Mouse (Mus musculus): ENCODE data around the gene Olfr809. TPM values are rescaled to one million over a fixed set of nuclear protein-coding genes. Genes with fewer than 3 reads are reported as not detected.

Gene Olfr809
- total RNA-seq (2015), result not detected in 2 replicates
- total RNA-seq (2017), result not detected in 2 replicates

GRCm38 (mm10) chr10:129774338-129774737 lies at the start of gene Olfr809:
Gene Olfr809, plus strand, starts transcription at chr10:129774638.
- no peak for ATAC-seq (replicated peaks; ENCODE audit: poor library complexity)

- no peak for ATAC-seq (replicated peaks; ENCODE audit: poor library complexity)
These were observed 45.2 kb upstream of the Olfr809 start, which contains the start of gene Olfr805 for GRCm38 (mm10) chr10:129729275-129729674. Gene Olfr805, minus strand, starts transcription at chr10:129729375.

- no peak for ATAC-seq (replicated peaks; ENCODE audit: poor library complexity)
These were observed 32.6 kb upstream of the Olfr809 start, which contains the start of gene Olfr806 for GRCm38 (mm10) chr10:129741821-129742220. Gene Olfr806, minus strand, starts transcription at chr10:129741921.

- no peak for ATAC-seq (replicated peaks; ENCODE audit: poor library complexity)
These were observed 16.7 kb upstream of the Olfr809 start, which contains the start of gene Olfr807 for GRCm38 (mm10) chr10:129757693-129758092. Gene Olfr807, minus strand, starts transcription at chr10:129757793.

GRCm38 (mm10) chr10:129765182-129765581 lies 9.3 kb upstream of the Olfr809 start, which contains the start of gene Olfr808:
Gene Olfr808, plus strand, starts transcription at chr10:129765482.
- no peak for ATAC-seq (replicated peaks; ENCODE audit: poor library complexity)

- ATAC-seq (replicated peaks; ENCODE audit: poor library complexity), result no peak
These were observed 3.7 kb downstream of the Olfr809 start for GRCm38 (mm10) chr10:129778123-129778522.

GRCm38 (mm10) chr10:129794817-129795216 lies 20.4 kb downstream of the Olfr809 start, which contains the start of gene Olfr810:
Gene Olfr810, minus strand, starts transcription at chr10:129794917.
- ATAC-seq (replicated peaks; ENCODE audit: poor library complexity), result no peak

- no peak for ATAC-seq (replicated peaks; ENCODE audit: poor library complexity)
These were observed 29.9 kb downstream of the Olfr809 start, which contains the start of gene Olfr811 for GRCm38 (mm10) chr10:129804296-129804695. Gene Olfr811, minus strand, starts transcription at chr10:129804396.

Other genes starting within 250 kb of the Olfr809 start
- gene Olfr792, start 235.5 kb upstream of the Olfr809 start, total RNA-seq (2015), result not detected in 2 replicates
- not detected in 2 replicates for gene Olfr792, start 235.5 kb upstream of the Olfr809 start, total RNA-seq (2017)
- not detected in 2 replicates for gene Olfr794, start 207.0 kb upstream of the Olfr809 start, total RNA-seq (2015)
- gene Olfr794, start 207.0 kb upstream of the Olfr809 start, total RNA-seq (2017), result not detected in 2 replicates
- gene Olfr796, start 162.1 kb upstream of the Olfr809 start, total RNA-seq (2015), result not detected in 2 replicates
- gene Olfr796, start 162.1 kb upstream of the Olfr809 start, total RNA-seq (2017), result not detected in 2 replicates
- not detected in 2 replicates for gene Olfr798, start 146.7 kb upstream of the Olfr809 start, total RNA-seq (2015)
- gene Olfr798, start 146.7 kb upstream of the Olfr809 start, total RNA-seq (2017), result not detected in 2 replicates
- gene Olfr799, start 137.2 kb upstream of the Olfr809 start, total RNA-seq (2015), result not detected in 2 replicates
- not detected in 2 replicates for gene Olfr799, start 137.2 kb upstream of the Olfr809 start, total RNA-seq (2017)
- gene Olfr800, start 116.9 kb upstream of the Olfr809 start, total RNA-seq (2015), result not detected in 2 replicates
- gene Olfr800, start 116.9 kb upstream of the Olfr809 start, total RNA-seq (2017), result not detected in 2 replicates
- not detected in 2 replicates for gene Olfr801, start 100.8 kb upstream of the Olfr809 start, total RNA-seq (2015)
- gene Olfr801, start 100.8 kb upstream of the Olfr809 start, total RNA-seq (2017), result not detected in 2 replicates
- gene Olfr802, start 86.5 kb upstream of the Olfr809 start, total RNA-seq (2015), result not detected in 2 replicates
- not detected in 2 replicates for gene Olfr802, start 86.5 kb upstream of the Olfr809 start, total RNA-seq (2017)
- not detected in 2 replicates for gene Olfr803, start 80.4 kb upstream of the Olfr809 start, total RNA-seq (2015)
- gene Olfr803, start 80.4 kb upstream of the Olfr809 start, total RNA-seq (2017), result not detected in 2 replicates
- not detected in 2 replicates for gene Olfr804, start 71.4 kb upstream of the Olfr809 start, total RNA-seq (2015)
- not detected in 2 replicates for gene Olfr804, start 71.4 kb upstream of the Olfr809 start, total RNA-seq (2017)
- gene Olfr805, start 45.3 kb upstream of the Olfr809 start, total RNA-seq (2015), result not detected in 2 replicates
- not detected in 2 replicates for gene Olfr805, start 45.3 kb upstream of the Olfr809 start, total RNA-seq (2017)
- gene Olfr806, start 32.7 kb upstream of the Olfr809 start, total RNA-seq (2015), result not detected in 2 replicates
- gene Olfr806, start 32.7 kb upstream of the Olfr809 start, total RNA-seq (2017), result not detected in 2 replicates
- not detected in 2 replicates for gene Olfr807, start 16.8 kb upstream of the Olfr809 start, total RNA-seq (2015)
- not detected in 2 replicates for gene Olfr807, start 16.8 kb upstream of the Olfr809 start, total RNA-seq (2017)
- not detected in 2 replicates for gene Olfr808, start 9.2 kb upstream of the Olfr809 start, total RNA-seq (2015)
- not detected in 2 replicates for gene Olfr808, start 9.2 kb upstream of the Olfr809 start, total RNA-seq (2017)
- gene Olfr810, start 20.3 kb downstream of the Olfr809 start, total RNA-seq (2015), result not detected in 2 replicates
- gene Olfr810, start 20.3 kb downstream of the Olfr809 start, total RNA-seq (2017), result not detected in 2 replicates
- gene Olfr811, start 29.8 kb downstream of the Olfr809 start, total RNA-seq (2015), result not detected in 2 replicates
- not detected in 2 replicates for gene Olfr811, start 29.8 kb downstream of the Olfr809 start, total RNA-seq (2017)
- gene Olfr812, start 71.5 kb downstream of the Olfr809 start, total RNA-seq (2015), result not detected in 2 replicates
- not detected in 2 replicates for gene Olfr812, start 71.5 kb downstream of the Olfr809 start, total RNA-seq (2017)
- not detected in 2 replicates for gene Olfr813, start 80.7 kb downstream of the Olfr809 start, total RNA-seq (2015)
- not detected in 2 replicates for gene Olfr813, start 80.7 kb downstream of the Olfr809 start, total RNA-seq (2017)
- gene Olfr814, start 105.2 kb downstream of the Olfr809 start, total RNA-seq (2015), result not detected in 2 replicates
- gene Olfr814, start 105.2 kb downstream of the Olfr809 start, total RNA-seq (2017), result not detected in 2 replicates
- gene Olfr815, start 131.2 kb downstream of the Olfr809 start, total RNA-seq (2015), result not detected in 2 replicates
- gene Olfr815, start 131.2 kb downstream of the Olfr809 start, total RNA-seq (2017), result not detected in 2 replicates
- gene Olfr816, start 141.0 kb downstream of the Olfr809 start, total RNA-seq (2015), result not detected in 2 replicates
- gene Olfr816, start 141.0 kb downstream of the Olfr809 start, total RNA-seq (2017), result not detected in 2 replicates
- gene Olfr818, start 174.5 kb downstream of the Olfr809 start, total RNA-seq (2015), result not detected in 2 replicates
- gene Olfr818, start 174.5 kb downstream of the Olfr809 start, total RNA-seq (2017), result not detected in 2 replicates
- not detected in 2 replicates for gene Olfr819, start 192.6 kb downstream of the Olfr809 start, total RNA-seq (2015)
- gene Olfr819, start 192.6 kb downstream of the Olfr809 start, total RNA-seq (2017), result not detected in 2 replicates
- not detected in 2 replicates for gene Olfr247, start 201.5 kb downstream of the Olfr809 start, total RNA-seq (2015)
- not detected in 2 replicates for gene Olfr247, start 201.5 kb downstream of the Olfr809 start, total RNA-seq (2017)
- gene Gm10310, start 210.4 kb downstream of the Olfr809 start, total RNA-seq (2015), result not detected in 2 replicates
- gene Gm10310, start 210.4 kb downstream of the Olfr809 start, total RNA-seq (2017), result not detected in 2 replicates
- not detected in 2 replicates for gene Olfr820, start 238.0 kb downstream of the Olfr809 start, total RNA-seq (2015)
- gene Olfr820, start 238.0 kb downstream of the Olfr809 start, total RNA-seq (2017), result not detected in 2 replicates

Measured in megakaryocyte progenitor cell, adult 5-6 weeks (primary cell).